Mouse (Mus musculus) forebrain, embryonic 11.5 days (tissue): ENCODE data around the gene Sult1a1. TPM values are rescaled to one million over a fixed set of nuclear protein-coding genes. Genes with fewer than 3 reads are reported as not detected.

Source experiments
- ATAC-seq: fragments of 200-750 bp; cut with Nextera tagmentation; replicated peaks from 2 replicates; pipeline ENCODE4 v1.8.0; 2017; ENCODE audit warnings: moderate TSS enrichment; ENCODE audit not compliant: low FRiP score
- DNase-seq: peaks from one replicate; pipeline ENCODE4 v3.0.0-alpha.2; 2017; ENCODE audit warnings: low spot score
- H3K27ac ChIP-seq: fragments of 300-500 bp; sonication (generic); 2 replicates; pipeline ENCODE4 v1.5.1; 2014; ENCODE audit warnings: low read depth, low read length
- H3K27me3 ChIP-seq: fragments of 300-500 bp; sonication (generic); 2 replicates; pipeline ENCODE4 v1.6.1; 2014; ENCODE audit warnings: mild to moderate bottlenecking, low read length, mixed read lengths; ENCODE audit not compliant: control insufficient read depth, insufficient read depth
- H3K36me3 ChIP-seq: fragments of 300-500 bp; sonication (generic); 2 replicates; pipeline ENCODE4 v1.6.1; 2014; ENCODE audit warnings: mild to moderate bottlenecking, low read length, moderate library complexity, mixed read lengths; ENCODE audit not compliant: control insufficient read depth, insufficient read depth
- H3K4me1 ChIP-seq: fragments of 300-500 bp; sonication (generic); replicated peaks from 2 replicates; pipeline ENCODE4 v1.6.1; 2014; ENCODE audit warnings: low read length, mixed read lengths; ENCODE audit not compliant: control insufficient read depth, insufficient read depth
- H3K4me2 ChIP-seq: fragments of 300-500 bp; sonication (generic); 2 replicates; pipeline ENCODE4 v1.6.1; 2014; ENCODE audit warnings: low read depth, mild to moderate bottlenecking, low read length, moderate library complexity, mixed read lengths; ENCODE audit not compliant: severe bottlenecking
- H3K4me3 ChIP-seq: fragments of 300-500 bp; sonication (generic); 2 replicates; pipeline ENCODE4 v1.5.1; 2014; ENCODE audit warnings: low read depth, low read length
- H3K9ac ChIP-seq: fragments of 300-500 bp; sonication (generic); 2 replicates; pipeline ENCODE4 v1.6.1; 2014; ENCODE audit warnings: low read length
- H3K9me3 ChIP-seq: fragments of 300-500 bp; sonication (generic); 2 replicates; pipeline ENCODE4 v1.6.1; 2016; ENCODE audit warnings: low read length, mixed read lengths; ENCODE audit not compliant: control insufficient read depth
- WGBS: fragments of 180-500 bp; shearing (Covaris S2); extraction: QIAGEN DNeasy Blood & Tissue Kit; methylation state at CpG from one replicate; pipeline ENCODE4 v1.1.7; 2014; 5-methylcytosine and 5-hydroxymethylcytosine counted together
- polyA plus RNA-seq: library from polyadenylated mRNA; unstranded; fragments of >200 nt; fragmentation: Nextera tagmentation; extraction: Ambion mirVana; gene quantifications from 2 replicates; pipeline ENCODE4 v1.2.1, GENCODE M21; 2014

Sult1a1 gene
- polyA plus RNA-seq, 1 experiment from 2014 or later = 0.52 TPM

GRCm38 (mm10) chr7:126708175-126708952 is 32.1 kb upstream of the Sult1a1 start:
- 84% methylated on average over 10 of the region's 10 CpGs for WGBS
- no peak overlapping the region for H3K4me2 ChIP-seq
- H3K27me3 ChIP-seq = 0 out of 2 replicates have a peak, but pooled peaks cover 2% of the 10 kb centered on the region
- no peak overlapping the region for H3K4me3 ChIP-seq
- no peak for ATAC-seq
- H3K36me3 ChIP-seq = no peaks in the 10 kb centered on the region
- H3K9ac ChIP-seq = no peak overlapping the region
- H3K27ac ChIP-seq = no peak overlapping the region
- no peaks in the 10 kb centered on the region for H3K9me3 ChIP-seq
- DNase-seq = no peak
- peaks cover 5% of the 10 kb centered on the region for H3K4me1 ChIP-seq

DNA sequence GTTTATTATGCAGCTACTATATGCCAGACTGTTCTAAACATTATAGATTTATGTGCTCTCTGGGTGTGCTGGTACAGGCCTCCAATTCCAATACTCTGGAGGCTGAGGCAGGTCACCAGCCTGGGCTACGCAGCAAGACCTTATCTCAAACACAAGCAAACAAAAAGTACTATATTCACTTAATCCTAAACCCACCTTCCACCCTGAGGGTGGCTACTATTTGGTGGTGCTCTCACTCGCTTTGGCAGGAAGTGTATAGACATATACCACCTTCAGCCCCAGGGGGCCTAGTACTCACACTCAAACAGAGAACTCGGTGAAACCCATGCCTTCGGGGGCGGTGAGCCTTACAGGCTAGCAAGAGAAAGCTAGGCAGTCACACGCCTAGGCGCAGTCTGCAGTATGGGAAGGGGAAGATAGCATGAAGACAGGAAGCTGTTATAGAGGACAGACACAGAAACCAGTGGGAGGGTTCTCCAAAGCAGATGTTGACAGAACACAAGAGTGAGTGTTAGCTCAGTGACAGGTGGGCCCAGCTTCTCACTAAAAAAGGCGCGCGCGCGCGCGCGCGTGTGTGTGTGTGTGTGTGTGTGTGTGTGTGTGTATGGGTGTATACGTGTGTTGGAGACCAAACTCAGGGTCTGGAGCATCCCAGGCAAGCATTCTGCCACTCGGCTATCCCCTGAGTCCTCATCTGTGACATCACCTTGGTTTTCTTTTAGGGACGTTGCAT is 31.4 kb upstream of the Sult1a1 start, which contains the start of gene Coro1a:
TSS of gene Coro1a (minus strand) at position 346 of the 733 bp plus-strand sequence.
- peaks cover 5% of the 10 kb centered on the region for H3K4me1 ChIP-seq
- DNase-seq (no peak), ATAC-seq (no peak)
- H3K27ac ChIP-seq = no peak within 1 kb of the TSS
- no peak within 1 kb of the TSS for H3K9ac ChIP-seq
- H3K27me3 ChIP-seq = 0 out of 2 replicates have a peak, but pooled peaks cover 6% of the 10 kb centered on the region
- no peak within 1 kb of the TSS for H3K4me2 ChIP-seq
- 90% methylated on average over 19 of the region's 19 CpGs for WGBS
- H3K9me3 ChIP-seq = no peaks in the 10 kb centered on the region
- H3K36me3 ChIP-seq = no peaks in the 10 kb centered on the region
- no peak within 1 kb of the TSS for H3K4me3 ChIP-seq

- Histone ChIP-seq H3K9ac (peak overlapping the region; percentile 67), H3K27me3 (0 out of 2 replicates have a peak, but pooled peaks cover 6% of the 10 kb centered on the region), H3K4me2 (peak overlapping the region; percentile 85), H3K27ac (no peak overlapping the region), H3K36me3 (no peaks in the 10 kb centered on the region), H3K4me1 (peaks cover 5% of the 10 kb centered on the region), H3K4me3 (peak overlapping the region; percentile 49), H3K9me3 (no peaks in the 10 kb centered on the region)
- WGBS = 2% methylated on average over 39 of the region's 39 CpGs
- ATAC-seq (peak; percentile 76), DNase-seq (peak; percentile 84)
Observed at GRCm38 (mm10) chr7:126704121-126704980, 28.1 kb upstream of the Sult1a1 start.

- 17% methylated on average over 7 of the region's 7 CpGs for WGBS
- ATAC-seq (no peak), DNase-seq (no peak)
Observed at GRCm38 (mm10) chr7:126703757-126704077, 27.5 kb upstream of the Sult1a1 start.

DNA sequence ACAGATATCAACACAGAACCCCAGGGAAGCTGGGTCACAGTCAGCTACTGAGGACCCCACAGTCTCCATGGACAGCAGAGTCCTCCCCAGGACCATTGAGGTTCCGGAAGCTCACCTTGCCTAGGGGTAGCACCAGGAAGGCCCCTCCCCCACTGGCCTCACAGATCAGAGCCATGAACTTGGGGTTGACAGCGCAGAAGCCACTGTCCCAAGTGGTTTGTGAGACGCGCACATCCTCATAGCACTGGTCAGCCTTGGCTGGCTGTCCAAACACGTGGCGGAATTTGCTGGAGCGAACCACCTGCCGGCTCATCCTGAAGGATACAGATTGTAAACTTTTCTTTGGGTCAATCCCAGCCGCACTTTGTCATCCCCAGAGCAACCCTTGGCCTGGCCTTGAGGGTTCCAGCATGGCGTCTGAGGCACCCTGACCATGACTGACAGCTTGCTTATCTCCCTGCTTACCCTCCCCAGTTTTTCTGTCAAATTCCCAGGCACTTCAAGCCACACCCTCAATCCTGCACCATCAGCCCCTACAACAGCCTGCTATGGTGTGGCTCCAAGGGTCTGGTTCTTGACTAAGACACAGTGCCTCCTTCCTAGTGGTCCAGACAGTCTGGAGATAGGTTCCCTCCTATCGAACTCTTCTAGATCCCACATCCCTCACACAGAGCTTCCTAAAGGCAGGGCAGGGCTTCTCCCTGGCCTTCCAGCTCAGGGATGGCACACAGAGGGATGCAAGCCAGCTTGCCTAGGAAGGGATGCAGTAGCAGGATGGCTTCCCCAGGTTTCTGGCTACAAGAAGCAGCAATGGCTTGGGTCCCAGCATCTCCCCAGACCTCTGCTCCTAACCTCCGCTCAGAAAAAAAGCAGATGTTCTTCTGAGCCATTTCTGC is 26.9 kb upstream of the Sult1a1 start:
- peak overlapping the region; percentile 49; the same call in 1 of the 2 replicates for H3K4me3 ChIP-seq
- peaks cover 5% of the 10 kb centered on the region for H3K4me1 ChIP-seq
- no peaks in the 10 kb centered on the region for H3K36me3 ChIP-seq
- no peaks in the 10 kb centered on the region for H3K9me3 ChIP-seq
- no peak overlapping the region for H3K9ac ChIP-seq
- no peak overlapping the region for H3K27ac ChIP-seq
- H3K27me3 ChIP-seq = 0 out of 2 replicates have a peak, but pooled peaks cover 6% of the 10 kb centered on the region
- H3K4me2 ChIP-seq = peak overlapping the region; percentile 85
- 80% methylated on average over 12 of the region's 12 CpGs for WGBS
- DNase-seq (no peak), ATAC-seq (no peak)

More at GRCm38 (mm10) chr7:126703757-126704077, 27.5 kb upstream of the Sult1a1 start:
- Histone ChIP-seq H3K4me2 (peak overlapping the region; percentile 85), H3K9me3 (no peaks in the 10 kb centered on the region), H3K27ac (no peak overlapping the region), H3K4me3 (peak overlapping the region; percentile 49), H3K27me3 (0 out of 2 replicates have a peak, but pooled peaks cover 6% of the 10 kb centered on the region), H3K4me1 (peaks cover 5% of the 10 kb centered on the region), H3K36me3 (no peaks in the 10 kb centered on the region), H3K9ac (peak overlapping the region; percentile 67)

DNA sequence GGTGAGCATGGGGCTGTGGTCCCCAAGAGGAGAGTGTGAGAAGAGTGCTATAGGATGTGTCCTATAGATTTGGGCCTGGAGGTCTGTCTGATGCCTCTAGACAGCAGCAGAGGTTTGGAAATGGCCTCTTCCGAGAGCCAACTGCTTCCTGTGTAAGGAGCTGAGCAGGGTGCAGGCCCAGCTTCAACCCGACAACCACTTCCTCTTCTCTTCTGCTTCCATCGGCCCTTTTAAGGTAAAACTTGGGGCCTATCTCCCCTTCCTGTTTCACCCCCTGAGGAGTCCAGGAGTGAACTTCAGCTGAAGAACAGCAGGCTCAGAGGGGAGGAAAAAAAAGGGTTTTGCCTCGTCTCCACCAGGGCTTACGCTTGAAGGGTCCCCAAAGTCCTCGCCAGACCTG is 26.1 kb upstream of the Sult1a1 start:
- H3K9me3 ChIP-seq = no peaks in the 10 kb centered on the region
- ATAC-seq (no peak), DNase-seq (no peak)
- 83% methylated on average over 6 of the region's 6 CpGs for WGBS
- H3K4me1 ChIP-seq = peaks cover 7% of the 10 kb centered on the region
- H3K27me3 ChIP-seq = 0 out of 2 replicates have a peak, but pooled peaks cover 6% of the 10 kb centered on the region
- H3K4me3 ChIP-seq = no peak overlapping the region
- H3K27ac ChIP-seq = no peak overlapping the region
- no peak overlapping the region for H3K9ac ChIP-seq
- H3K4me2 ChIP-seq = no peak overlapping the region
- no peaks in the 10 kb centered on the region for H3K36me3 ChIP-seq

- no peak for ATAC-seq
- WGBS = 58% methylated on average over 24 of the region's 24 CpGs
- Histone ChIP-seq H3K4me3 (no peak overlapping the region), H3K9me3 (no peaks in the 10 kb centered on the region), H3K27me3 (0 out of 2 replicates have a peak, but pooled peaks cover 6% of the 10 kb centered on the region), H3K36me3 (no peaks in the 10 kb centered on the region), H3K4me1 (peaks cover 10% of the 10 kb centered on the region), H3K27ac (no peak overlapping the region), H3K9ac (no peak overlapping the region), H3K4me2 (0 out of 2 replicates have a peak overlapping the region, but pooled peaks have one; percentile 2)
- DNase-seq = no peak
Observed at GRCm38 (mm10) chr7:126701559-126702357, 25.5 kb upstream of the Sult1a1 start.
